Mouse (Mus musculus) neural tube, embryonic 13.5 days (tissue): ENCODE results near the gene Nyap1. TPM values are rescaled to one million over a fixed set of nuclear protein-coding genes. Genes with fewer than 3 reads are reported as not detected.
A peak's percentile ranks its signal among the peaks of the same experiment; 100 is the strongest.

Source experiments
- ATAC-seq: fragments of 200-750 bp; cut with Nextera tagmentation; 2 replicates; pipeline ENCODE4 v1.8.0; 2017; ENCODE audit warnings: low read depth, mild to moderate bottlenecking, moderate TSS enrichment, moderate library complexity
- H3K27ac ChIP-seq: fragments of 300-500 bp; sonication (generic); replicated peaks from 2 replicates; pipeline ENCODE4 v1.5.1; 2015; ENCODE audit warnings: moderate library complexity, mild to moderate bottlenecking, inconsistent platforms
- H3K27me3 ChIP-seq: fragments of 300-500 bp; sonication (generic); 2 replicates; pipeline ENCODE4 v1.6.1; 2015; ENCODE audit warnings: mild to moderate bottlenecking, inconsistent platforms
- H3K36me3 ChIP-seq: fragments of 300-500 bp; sonication (generic); 2 replicates; pipeline ENCODE4 v1.6.1; 2015; ENCODE audit warnings: mild to moderate bottlenecking, inconsistent platforms
- H3K4me1 ChIP-seq: fragments of 300-500 bp; sonication (generic); replicated peaks from 2 replicates; pipeline ENCODE4 v1.6.1; 2015; ENCODE audit warnings: inconsistent platforms
- H3K4me2 ChIP-seq: fragments of 300-500 bp; sonication (generic); 2 replicates; pipeline ENCODE4 v1.6.1; 2015; ENCODE audit warnings: inconsistent platforms, mild to moderate bottlenecking, moderate library complexity
- H3K4me3 ChIP-seq: fragments of 300-500 bp; sonication (generic); 2 replicates; pipeline ENCODE4 v1.5.1; 2015; ENCODE audit warnings: mild to moderate bottlenecking, inconsistent platforms
- H3K9ac ChIP-seq: fragments of 300-500 bp; sonication (generic); 2 replicates; pipeline ENCODE4 v1.6.1; 2015; ENCODE audit warnings: moderate library complexity, mild to moderate bottlenecking, inconsistent platforms
- H3K9me3 ChIP-seq: fragments of 300-500 bp; sonication (generic); 2 replicates; pipeline ENCODE4 v1.6.1; 2016; ENCODE audit warnings: inconsistent platforms
- WGBS: fragments of 180-500 bp; shearing (Covaris S2); methylation state at CpG from one replicate; pipeline ENCODE4 v1.1.7; 2015; 5-methylcytosine and 5-hydroxymethylcytosine counted together
- polyA plus RNA-seq: library from polyadenylated mRNA; unstranded; fragments of >200 nt; fragmentation: Nextera tagmentation; extraction: Ambion mirVana; gene quantifications from 2 replicates; pipeline ENCODE4 v1.2.1, GENCODE M21; 2015

The Nyap1 gene
- 23.4 and 25.4 TPM in 2 replicates for polyA plus RNA-seq

GRCm38 (mm10) chr5:137741023-137741931 lies at the start of gene Nyap1:
Nyap1 (minus strand) TSS chr5:137741607.
- Histone ChIP-seq H3K9ac (peak within 1 kb of the TSS; percentile 93), H3K27ac (peak within 1 kb of the TSS; percentile 81), H3K4me2 (peak within 1 kb of the TSS; percentile 91), H3K36me3 (peaks cover 19% of the 10 kb centered on the region), H3K4me3 (peak within 1 kb of the TSS; percentile 75), H3K4me1 (peaks cover 51% of the 10 kb centered on the region), H3K27me3 (no peaks in the 10 kb centered on the region), H3K9me3 (no peaks in the 10 kb centered on the region)
- WGBS: under 1% methylated on average over 65 of the region's 71 CpGs
- ATAC-seq: peak; percentile 84

GRCm38 (mm10) chr5:137788946-137789531 lies 47.6 kb upstream of the Nyap1 start:
- H3K36me3 ChIP-seq: peaks cover 9% of the 10 kb centered on the region; the same call in 1 of the 2 replicates

GRCm38 (mm10) chr5:137788171-137788570 lies 46.8 kb upstream of the Nyap1 start:
- H3K9ac ChIP-seq: peak overlapping the region; percentile 44
- peak overlapping the region; percentile 95 for H3K4me2 ChIP-seq

More at GRCm38 (mm10) chr5:137788946-137789531, 47.6 kb upstream of the Nyap1 start:
- Histone ChIP-seq H3K4me1 (peaks cover 19% of the 10 kb centered on the region), H3K4me2 (no peak overlapping the region), H3K4me3 (no peak overlapping the region), H3K27me3 (peaks cover 7% of the 10 kb centered on the region; the same call in 1 of the 2 replicates), H3K9ac (no peak overlapping the region), H3K9me3 (no peaks in the 10 kb centered on the region), H3K27ac (no peak overlapping the region)
- WGBS: 90% methylated on average over 2 of the region's 2 CpGs
- no peak for ATAC-seq

DNA sequence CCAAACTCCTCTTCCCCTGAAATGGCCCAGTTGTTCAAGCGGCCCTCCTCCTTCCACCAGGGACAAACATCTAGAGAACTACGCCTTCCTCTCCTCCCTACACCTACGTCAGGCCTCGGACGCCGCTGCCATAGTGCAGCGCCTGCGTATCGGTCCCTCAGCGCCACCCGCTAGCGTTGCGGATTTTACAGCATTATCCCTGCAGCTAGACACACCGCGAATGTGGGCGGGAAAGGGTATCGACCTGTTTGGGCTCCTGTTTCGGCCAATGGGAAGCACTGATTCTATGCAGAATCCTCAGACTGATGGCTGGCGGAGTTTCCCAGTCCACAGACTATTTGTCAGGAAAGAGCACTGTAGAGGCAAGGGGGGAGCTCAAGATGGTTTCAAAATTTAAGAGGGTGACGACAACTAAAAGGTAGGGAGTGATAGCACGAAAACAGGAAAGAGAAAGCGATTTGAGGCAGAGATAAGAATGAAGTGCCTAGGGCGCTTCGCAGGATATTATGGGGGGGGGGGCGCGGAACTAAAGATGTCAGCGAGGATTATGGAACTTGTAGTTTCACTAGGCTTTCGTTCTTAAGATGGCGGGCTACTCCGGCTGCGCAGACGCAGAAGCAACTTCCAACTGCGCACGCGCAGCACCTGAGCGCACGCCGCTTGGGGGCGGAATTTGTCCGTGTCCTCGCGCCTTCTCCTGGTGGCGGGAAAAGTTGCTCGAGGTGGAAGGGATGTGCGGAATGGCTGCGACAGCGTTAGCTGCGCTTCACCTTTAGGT lies 45.9 kb upstream of the Nyap1 start, which contains the start of the genes Mepce and Zcwpw1:
Mepce (minus strand) TSS at position 505 of the 778 bp plus-strand sequence.
Zcwpw1 (plus strand) TSS at position 648 of the 778 bp plus-strand sequence.
- H3K9me3 ChIP-seq: no peaks in the 10 kb centered on the region
- peak; percentile 64 for ATAC-seq
- peak within 1 kb of the TSS; percentile 97 for H3K9ac ChIP-seq
- peak within 1 kb of the TSS; percentile 87 for H3K4me3 ChIP-seq
- H3K4me1 ChIP-seq: peaks cover 36% of the 10 kb centered on the region
- H3K27me3 ChIP-seq: peaks cover 7% of the 10 kb centered on the region; the same call in 1 of the 2 replicates
- peak within 1 kb of the TSS; percentile 99 for H3K27ac ChIP-seq
- peaks cover 26% of the 10 kb centered on the region for H3K36me3 ChIP-seq
- WGBS: under 1% methylated on average over 48 of the region's 48 CpGs
- peak within 1 kb of the TSS; percentile 95 for H3K4me2 ChIP-seq

More at GRCm38 (mm10) chr5:137788171-137788570, 46.8 kb upstream of the Nyap1 start:
- no peaks in the 10 kb centered on the region for H3K9me3 ChIP-seq
- no peak overlapping the region for H3K27ac ChIP-seq
- ATAC-seq: no peak
- H3K4me1 ChIP-seq: peaks cover 28% of the 10 kb centered on the region
- peak overlapping the region; percentile 87 for H3K4me3 ChIP-seq
- H3K27me3 ChIP-seq: peaks cover 7% of the 10 kb centered on the region; the same call in 1 of the 2 replicates
- peaks cover 18% of the 10 kb centered on the region for H3K36me3 ChIP-seq
- WGBS: 74% methylated on average over 24 of the region's 24 CpGs

- H3K27me3 ChIP-seq: peaks cover 7% of the 10 kb centered on the region; the same call in 1 of the 2 replicates
- peak overlapping the region; percentile 99 for H3K27ac ChIP-seq
- WGBS: under 1% methylated on average over 79 of the region's 79 CpGs
- peak; percentile 84 for ATAC-seq
- no peaks in the 10 kb centered on the region for H3K9me3 ChIP-seq
- peak overlapping the region; percentile 87 for H3K4me3 ChIP-seq
- peaks cover 37% of the 10 kb centered on the region for H3K36me3 ChIP-seq
- peak overlapping the region; percentile 97 for H3K9ac ChIP-seq
- peaks cover 47% of the 10 kb centered on the region for H3K4me1 ChIP-seq
- H3K4me2 ChIP-seq: peak overlapping the region; percentile 95
Measured at GRCm38 (mm10) chr5:137786109-137786942, 44.9 kb upstream of the Nyap1 start.

DNA sequence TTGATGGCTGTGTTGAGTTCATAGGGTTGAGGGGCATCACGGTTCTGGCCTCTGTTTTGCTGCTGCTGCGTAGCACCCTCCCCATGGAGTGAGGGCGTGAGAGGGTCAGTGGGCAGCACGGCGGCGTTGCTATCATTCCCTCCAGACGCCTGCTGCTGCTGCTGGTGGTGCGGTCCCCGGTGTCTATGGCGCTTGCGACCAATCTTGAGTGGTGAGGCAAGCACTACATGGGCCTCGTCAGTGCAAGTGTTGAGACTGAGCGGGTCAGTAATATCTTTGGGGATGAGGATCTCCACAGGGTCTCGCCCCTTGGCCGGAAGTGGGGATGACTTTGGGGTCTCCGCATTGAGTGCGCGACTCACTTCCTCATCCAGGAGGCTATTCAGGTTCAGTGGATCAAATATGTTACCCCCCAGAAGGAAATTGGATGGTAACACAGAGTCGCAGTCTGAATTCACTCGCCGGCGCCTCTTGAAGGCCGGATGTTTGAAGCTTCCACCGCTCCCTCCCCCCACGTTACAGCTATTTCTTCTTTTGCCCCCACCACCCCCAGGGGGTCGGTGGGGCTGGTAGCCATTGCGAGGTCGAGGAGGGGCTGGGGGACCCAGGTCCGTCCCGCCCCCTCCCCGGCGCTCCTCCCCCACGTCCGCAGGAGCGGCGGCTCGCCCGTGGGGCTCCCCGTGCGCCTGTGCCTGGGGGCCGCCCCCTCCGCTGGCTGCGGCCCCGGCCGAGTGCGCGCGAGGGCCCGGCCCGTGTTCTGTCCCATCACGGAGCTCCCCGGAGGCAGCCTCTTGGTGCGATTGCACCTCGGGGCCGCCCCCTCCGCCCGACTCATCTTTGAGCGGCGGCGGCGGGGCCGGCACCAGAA lies 44.0 kb upstream of the Nyap1 start:
- H3K4me1 ChIP-seq: peaks cover 53% of the 10 kb centered on the region
- peak overlapping the region; percentile 87 for H3K4me3 ChIP-seq
- peak; percentile 16 for ATAC-seq
- H3K36me3 ChIP-seq: peaks cover 46% of the 10 kb centered on the region
- H3K9me3 ChIP-seq: no peaks in the 10 kb centered on the region
- peak overlapping the region; percentile 99 for H3K27ac ChIP-seq
- 3% methylated on average over 57 of the region's 62 CpGs for whole genome bisulfite sequencing
- H3K27me3 ChIP-seq: peaks cover 7% of the 10 kb centered on the region; the same call in 1 of the 2 replicates
- H3K4me2 ChIP-seq: peak overlapping the region; percentile 95
- H3K9ac ChIP-seq: peak overlapping the region; percentile 97

GRCm38 (mm10) chr5:137784546-137784945 lies 43.1 kb upstream of the Nyap1 start:
- Histone ChIP-seq H3K9me3 (no peaks in the 10 kb centered on the region), H3K4me2 (peak overlapping the region; percentile 95), H3K36me3 (peaks cover 50% of the 10 kb centered on the region), H3K9ac (peak overlapping the region; percentile 97), H3K4me3 (peak overlapping the region; percentile 87), H3K27me3 (peaks cover 7% of the 10 kb centered on the region; the same call in 1 of the 2 replicates), H3K4me1 (peaks cover 62% of the 10 kb centered on the region), H3K27ac (peak overlapping the region; percentile 99; the same call in 1 of the 2 replicates)
- no peak for ATAC-seq
- 82% methylated on average over 14 of the region's 14 CpGs for WGBS

DNA sequence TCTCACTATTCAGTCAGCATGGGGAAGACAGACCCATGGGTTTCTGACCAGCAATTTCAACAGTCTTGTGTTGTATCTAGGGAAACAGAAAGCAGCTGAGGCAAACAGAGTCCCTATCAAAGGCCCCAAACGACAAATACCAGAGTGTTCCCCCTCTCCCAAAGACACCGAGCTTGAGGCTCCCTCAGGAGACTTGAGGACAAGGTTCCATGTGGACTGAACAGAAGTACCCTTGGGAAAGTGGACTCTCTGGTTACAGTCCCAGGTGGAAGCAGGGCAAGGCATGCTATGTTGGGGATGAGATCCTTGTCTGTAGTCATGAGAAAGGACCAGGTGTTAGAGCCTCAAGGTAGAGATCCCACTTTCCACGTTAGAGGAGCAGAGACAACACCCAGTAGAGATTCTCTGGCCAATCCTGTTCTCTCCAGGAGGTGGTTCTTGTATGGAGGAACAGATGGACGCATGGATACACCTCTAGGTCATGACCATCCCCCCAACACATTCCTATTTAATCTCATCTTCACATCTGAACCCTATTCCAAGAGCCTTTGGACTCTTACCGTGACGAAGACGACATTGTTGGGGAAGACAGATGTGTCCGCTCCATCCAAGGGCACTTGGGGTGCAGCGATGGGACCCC lies 42.6 kb upstream of the Nyap1 start:
- Histone ChIP-seq H3K4me1 (peaks cover 65% of the 10 kb centered on the region), H3K27me3 (peaks cover 3% of the 10 kb centered on the region; the same call in 1 of the 2 replicates), H3K9ac (peak overlapping the region; percentile 97), H3K4me3 (peak overlapping the region; percentile 87), H3K4me2 (peak overlapping the region; percentile 95), H3K36me3 (peaks cover 50% of the 10 kb centered on the region), H3K9me3 (no peaks in the 10 kb centered on the region), H3K27ac (no peak overlapping the region)
- 72% methylated on average over 9 of the region's 9 CpGs for WGBS
- ATAC-seq: no peak

DNA sequence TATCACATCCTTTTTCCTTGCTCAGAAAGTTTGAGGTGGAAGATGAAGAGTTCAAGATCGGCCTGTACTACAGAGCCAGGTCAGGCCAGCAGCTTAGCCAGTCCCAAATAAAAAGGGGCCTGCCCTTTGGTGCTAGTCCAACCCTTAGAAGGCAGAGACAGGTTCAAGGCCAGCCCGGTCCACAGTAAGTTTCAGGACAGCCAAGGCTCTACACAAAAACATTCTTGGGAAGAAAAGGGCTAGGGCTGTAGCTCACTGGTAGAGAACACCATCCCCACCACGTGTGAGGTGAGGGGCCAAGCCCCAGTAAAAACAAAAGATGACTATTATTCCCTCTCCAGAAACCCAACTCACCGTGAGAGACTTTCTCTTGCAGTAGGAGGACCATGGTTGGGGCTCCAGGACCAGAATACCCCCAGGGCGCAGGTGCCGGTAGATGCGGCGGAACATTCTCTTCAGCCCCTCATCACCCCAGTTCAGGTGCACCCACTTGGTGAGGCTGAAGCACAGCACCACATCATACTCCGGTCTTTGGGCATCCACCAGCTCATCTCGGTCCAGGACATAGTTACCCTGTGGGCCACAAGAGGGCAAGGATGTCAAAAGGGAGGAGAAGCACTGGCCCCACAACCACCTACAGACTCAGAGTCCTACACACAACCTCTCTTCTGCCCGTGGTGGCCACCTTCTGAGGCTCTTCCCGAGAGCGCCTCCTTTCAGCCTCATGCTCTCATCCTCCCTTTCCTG lies 41.5 kb upstream of the Nyap1 start:
- WGBS: 87% methylated on average over 13 of the region's 13 CpGs
- no peak overlapping the region for H3K27ac ChIP-seq
- H3K9me3 ChIP-seq: no peaks in the 10 kb centered on the region
- H3K36me3 ChIP-seq: peaks cover 50% of the 10 kb centered on the region
- ATAC-seq: no peak
- peak overlapping the region; percentile 95 for H3K4me2 ChIP-seq
- H3K4me3 ChIP-seq: peak overlapping the region; percentile 87
- H3K27me3 ChIP-seq: no peaks in the 10 kb centered on the region
- peaks cover 66% of the 10 kb centered on the region for H3K4me1 ChIP-seq
- H3K9ac ChIP-seq: peak overlapping the region; percentile 97
